Mouse (Mus musculus): ENCODE results near the gene Gm47289.

Gene Gm47289

DNA sequence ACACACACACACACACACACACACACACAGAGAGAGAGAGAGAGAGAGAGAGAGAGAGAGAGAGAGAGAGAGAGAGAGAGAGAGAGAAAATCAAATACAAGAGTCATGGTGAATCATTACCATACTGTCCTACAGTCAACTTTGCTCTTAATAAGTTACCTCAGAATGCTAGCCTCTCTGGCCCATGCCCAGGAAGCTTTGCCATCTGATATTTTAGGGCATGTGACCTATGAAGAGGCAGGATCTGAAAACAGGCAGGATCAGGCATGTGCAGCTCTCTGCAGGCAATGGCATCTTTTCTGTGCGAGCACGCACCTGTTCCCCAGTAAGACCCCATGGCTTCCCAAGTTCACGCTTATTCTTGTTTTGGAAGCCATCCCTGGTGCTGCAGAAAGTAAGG lies 1.7 kb downstream of the Gm47289 start:
- DNase-seq, result peak; percentile 73

DNA sequence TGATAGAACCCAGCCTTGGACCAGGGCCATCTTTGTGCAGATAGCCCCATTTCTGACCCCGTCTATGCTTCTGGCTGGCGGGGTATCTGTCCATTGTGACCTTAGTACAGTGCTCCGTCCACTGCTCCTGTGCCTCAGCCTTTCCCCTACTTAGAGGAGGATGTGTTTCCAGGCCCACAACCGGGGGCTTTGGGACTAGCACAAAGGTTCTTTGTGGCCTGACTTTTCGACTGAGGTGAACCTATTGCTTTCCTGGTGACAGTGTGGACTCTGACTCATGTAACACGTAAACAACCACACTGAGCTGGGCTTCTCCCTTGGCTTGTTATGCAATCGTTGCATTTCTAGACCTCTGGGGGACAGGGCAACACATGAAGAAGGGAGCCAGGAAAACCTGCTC lies 5.8 kb downstream of the Gm47289 start:
- peak; percentile 35 for DNase-seq

DNA sequence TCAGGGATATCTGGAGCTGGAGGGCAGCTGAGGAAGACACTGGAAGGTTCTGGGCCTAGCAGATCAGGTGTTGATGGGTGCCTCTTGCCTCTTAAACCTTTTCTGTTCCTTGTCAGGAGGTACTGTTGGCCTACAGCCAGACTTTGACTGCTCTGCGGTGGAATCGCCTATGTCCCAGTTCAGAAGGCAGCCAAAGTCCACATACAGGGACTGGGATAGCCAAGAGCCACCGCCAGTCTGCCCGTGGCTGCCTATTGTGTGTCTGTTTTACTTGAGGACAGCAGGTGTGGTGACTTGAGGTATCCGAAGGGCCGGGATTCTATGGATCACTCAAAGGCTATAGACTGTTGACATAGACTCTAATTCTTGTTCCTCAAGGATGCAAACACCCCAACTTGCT lies 6.6 kb downstream of the Gm47289 start:
- peak; percentile 71 for DNase-seq

DNA sequence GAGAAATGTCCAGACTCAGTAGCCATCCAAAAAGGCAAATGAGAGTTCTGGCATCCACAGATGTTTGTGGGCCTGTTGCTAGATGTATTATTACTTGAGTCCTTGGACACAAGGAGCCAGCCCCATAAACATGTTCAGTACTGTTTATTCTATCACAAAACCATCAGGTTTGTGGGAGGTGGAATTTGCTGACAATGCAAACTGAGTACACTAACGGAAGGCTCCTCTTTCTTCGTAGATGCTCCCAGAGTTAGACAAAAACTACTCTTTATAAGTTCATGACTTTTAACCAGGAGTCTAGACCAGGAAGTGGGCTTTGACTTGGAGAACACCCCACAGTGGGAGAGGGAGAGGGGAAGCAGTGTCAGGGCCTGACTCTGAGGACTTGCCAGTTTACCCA lies 8.6 kb downstream of the Gm47289 start:
- DNase-seq, result no peak

DNA sequence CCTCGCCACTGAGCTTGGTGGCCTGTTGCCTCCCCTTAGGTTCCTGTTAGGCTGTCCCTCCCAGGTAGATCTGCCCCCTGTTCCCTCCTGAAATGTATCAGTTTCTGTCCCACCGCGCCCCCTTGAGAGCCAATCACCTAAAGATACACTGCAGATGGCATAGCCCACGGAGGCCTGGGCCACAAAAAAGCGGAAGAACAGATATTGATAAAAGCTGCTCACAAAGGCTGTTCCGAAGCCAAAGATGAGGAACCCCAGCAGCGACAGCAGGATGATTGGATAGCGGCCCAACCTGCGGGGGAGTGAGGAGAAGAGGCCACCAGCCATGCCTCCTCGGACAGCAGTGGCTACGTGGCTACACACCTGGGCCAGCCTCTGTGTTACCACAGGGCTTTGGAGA lies 20.3 kb downstream of the Gm47289 start:
- DNase-seq, result no peak

DNA sequence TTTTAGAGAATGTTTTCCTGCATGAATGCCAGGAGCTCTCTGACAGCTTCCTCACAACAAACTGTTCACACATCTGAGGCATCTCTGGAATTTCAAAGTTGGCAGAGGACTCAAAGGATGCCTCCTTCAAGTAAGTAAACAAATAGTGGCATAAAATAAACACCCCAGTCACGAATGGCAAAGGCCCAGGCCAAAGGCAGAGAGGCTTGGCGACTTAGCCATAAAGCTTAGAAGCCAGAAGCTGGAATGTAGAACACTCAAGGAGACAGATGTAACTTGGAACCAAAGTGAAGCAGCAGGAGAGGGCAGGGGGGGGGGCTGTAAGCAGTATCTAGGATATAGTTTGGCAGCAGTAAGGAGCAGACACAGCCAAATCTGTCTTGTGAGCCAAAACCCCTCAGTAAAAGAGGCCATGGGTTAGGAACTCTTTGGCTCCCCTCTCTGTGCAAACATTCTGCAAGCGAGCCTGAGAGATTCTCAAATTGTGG lies 22.3 kb downstream of the Gm47289 start:
- peak; percentile 64 for DNase-seq

DNA sequence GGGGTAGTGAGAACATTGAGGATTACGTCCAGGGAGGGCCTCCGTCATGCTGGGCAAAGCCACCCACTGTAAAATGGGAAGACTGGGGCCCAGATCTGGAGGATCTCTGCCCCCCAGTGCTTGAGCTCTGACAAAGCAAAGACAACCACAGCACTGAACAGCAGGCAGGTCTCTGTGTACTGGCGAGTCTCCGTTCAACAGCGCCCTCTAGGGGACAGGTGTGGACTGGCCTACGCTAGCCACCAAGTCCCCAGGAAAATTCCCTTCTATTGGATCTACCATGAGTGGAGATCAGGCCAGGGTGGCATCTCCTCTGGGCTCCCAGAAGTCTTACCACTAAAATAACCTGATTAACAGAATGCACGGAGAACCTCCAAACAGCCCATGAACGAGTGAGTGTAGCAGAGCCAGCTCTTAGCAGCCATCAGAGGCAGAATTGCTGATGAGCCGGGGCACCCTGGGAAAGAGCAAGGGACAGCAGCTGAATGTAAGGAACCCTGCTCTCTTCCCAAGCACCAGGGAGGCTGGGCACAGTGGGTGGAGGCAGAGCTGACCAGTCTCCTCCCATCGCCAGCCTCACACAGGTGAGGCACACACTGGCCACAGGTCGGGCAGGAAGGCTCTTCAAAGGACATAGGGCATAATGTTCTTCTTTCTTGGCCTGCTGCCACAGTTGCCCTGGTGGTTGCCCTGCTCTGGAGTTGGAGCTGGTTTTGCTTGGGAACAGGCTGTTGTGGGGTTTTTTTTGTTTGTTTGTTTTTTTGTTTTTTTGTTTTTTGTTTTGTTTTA lies 33.4 kb downstream of the Gm47289 start:
- DNase-seq, result peak; percentile 80

DNA sequence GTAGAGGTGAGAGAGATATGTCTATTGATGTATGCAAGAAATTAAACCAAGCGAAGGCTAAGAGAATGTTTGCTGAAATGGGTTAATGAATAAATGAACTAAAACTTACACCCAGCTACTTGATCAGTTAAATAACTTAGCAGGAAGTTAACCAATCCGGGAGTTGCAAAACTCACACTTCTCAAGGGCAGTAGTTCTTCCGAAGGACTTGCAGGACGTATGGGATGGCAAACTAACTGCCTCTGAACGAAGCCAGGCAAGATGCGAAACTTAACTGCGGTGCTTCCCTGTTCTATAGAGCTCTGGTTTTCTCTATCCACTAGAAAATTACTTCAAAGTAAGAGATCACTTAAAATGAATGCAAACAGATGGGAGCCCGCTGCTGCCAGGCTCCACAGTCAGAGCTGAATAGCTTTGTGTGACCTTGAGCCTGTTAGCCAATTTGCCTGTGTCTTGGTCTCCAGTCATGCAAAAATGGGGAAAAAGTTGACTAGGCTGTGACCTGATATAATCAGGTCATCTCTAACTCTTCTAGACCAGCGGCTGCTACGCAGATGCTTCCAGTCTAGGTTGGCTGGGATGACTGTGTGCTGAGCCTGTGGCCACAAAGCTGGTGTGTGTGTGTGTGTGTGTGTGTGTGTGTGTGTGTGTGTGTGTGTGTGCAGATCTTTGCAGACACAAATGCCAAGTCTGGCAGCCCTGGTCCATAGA lies 40.3 kb downstream of the Gm47289 start:
- DNase-seq, result no peak

DNA sequence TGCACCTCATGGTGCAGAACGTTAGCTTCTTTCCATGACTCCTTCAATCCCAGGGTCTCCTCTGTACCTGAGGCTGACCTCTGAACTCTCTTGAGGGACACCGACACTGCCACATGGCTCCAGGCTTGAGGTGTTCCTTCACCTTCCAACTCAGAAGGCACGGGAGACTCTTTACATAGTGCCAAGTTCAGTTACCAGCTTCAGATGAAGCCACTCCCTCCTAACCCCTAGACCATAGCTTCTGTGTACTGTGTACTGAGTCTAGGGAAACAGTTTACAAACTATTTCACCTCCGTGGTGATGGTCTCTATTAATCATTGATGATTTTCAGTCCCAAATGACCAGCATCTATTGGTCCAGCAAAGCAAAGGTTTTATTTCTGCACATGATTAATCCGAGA lies 42.7 kb downstream of the Gm47289 start:
- DNase-seq, result no peak

DNA sequence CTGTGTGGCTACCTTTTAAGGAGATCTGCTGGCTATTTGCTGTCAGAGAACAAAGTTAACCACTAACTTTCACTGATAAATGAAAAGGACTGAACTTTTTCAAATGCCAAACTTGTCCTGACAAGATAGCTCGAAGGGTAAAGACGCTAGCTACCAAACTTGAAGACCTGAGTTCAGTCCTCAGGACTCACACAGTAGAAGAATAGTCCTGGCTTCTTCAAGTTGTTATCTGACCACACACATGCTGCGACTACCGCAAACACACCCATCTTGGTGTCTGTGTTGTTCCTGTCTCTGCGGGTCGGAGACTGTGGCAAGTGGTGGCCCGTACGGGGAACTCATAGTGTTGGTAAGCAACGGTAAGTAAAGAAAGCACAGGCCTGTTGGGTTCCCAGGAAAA lies 44.7 kb downstream of the Gm47289 start:
- no peak for DNase-seq

DNA sequence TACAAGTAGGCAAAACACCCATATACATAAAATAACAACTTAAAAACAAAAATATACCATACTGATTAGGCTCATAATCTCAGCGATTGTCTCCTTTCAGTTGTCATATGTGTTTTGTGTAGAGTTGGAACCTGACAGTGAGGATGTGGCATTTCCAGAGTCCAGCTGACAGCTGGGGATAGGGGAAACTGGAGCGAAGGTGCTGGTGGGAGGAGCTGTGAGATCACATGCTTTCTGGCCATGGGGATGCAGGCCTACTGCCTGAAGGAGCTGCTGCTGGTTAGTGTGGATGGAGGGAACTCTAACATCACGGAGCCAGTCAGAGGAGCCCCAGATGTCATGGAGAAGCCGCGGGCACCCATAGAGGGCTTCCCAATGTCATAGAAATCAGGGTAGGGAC lies 46.8 kb downstream of the Gm47289 start:
- DNase-seq, result no peak

DNA sequence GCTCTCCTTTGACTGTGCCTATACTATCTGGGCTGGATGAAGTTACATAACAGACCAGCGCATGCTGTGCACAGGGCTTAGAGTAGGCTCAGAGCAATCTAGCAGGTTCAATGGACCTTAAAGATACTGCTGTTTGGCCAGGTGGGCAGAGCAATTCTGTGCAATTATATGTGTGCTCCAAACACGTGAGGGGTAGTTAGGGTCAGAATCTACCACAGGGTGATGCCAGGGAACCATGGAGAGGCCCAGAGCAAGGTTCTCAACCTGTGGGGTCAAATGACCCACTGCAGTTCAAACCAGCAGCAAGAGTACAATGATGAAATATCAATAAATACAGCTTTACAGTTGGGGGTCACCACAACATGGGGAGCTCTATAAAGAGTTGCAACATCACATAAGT lies 47.7 kb downstream of the Gm47289 start:
- DNase-seq, result no peak

DNA sequence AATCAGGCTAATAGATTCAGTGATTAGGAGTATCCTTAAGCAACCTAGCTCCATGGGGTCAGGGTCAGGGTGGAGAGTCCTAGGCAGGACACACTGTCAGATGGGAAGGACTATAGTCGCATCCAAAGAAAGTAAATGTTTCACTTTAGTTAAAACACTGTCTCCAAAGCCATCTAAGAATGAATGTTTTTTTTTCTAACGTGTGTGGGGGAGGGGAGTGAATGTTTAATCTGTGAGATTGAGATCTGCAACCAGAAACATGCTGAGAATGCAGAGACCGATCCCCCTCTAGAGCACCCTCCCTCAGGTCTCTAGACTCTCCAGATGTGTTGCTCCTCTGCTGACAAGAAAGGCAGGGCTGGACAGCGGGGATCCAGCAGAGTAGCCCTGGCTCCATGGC lies 48.2 kb downstream of the Gm47289 start:
- DNase-seq, result peak; percentile 41

DNA sequence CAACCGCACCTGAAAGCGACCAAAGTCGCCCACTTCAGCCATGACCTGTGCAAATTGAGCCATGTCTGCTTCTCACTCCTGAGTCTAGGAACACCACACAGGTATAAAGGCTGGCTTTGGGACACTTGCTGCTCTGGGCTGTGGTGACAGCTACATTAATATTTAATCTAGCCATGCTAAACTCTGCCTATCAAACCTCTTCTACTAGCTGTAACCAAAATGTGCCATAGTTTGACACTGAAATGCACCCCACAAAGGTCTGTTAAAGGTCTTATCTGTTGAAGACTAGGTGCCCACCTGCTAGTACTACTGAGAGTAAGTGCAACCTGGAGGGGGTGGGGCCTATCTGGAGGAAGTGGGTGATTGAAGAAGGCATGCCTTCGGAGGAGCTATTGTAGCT lies 50.0 kb downstream of the Gm47289 start, which contains the start of gene Slc22a13:
Slc22a13 (minus strand) TSS at position 101 of the 400 bp plus-strand sequence.
- no peak for DNase-seq

Measured in kidney, postnatal 10 days (tissue).